Mouse (Mus musculus): ENCODE data around the gene Rtkn.

Gene Rtkn

GRCm38 (mm10) chr6:83116373-83117164 lies 18.7 kb upstream of the Rtkn start:
- peak in 1 of 2 experiments; percentile 64 for DNase-seq (ENCODE audit: low spot score in 2 of 2)

- DNase-seq (ENCODE audit: low spot score in 2 of 2) = peak in 1 of 2 experiments; percentile 59
Observed at GRCm38 (mm10) chr6:83117165-83117438, 18.2 kb upstream of the Rtkn start.

GRCm38 (mm10) chr6:83117616-83118015 lies 17.6 kb upstream of the Rtkn start:
- DNase-seq (ENCODE audit: low spot score in 2 of 2) = no peak

- DNase-seq (ENCODE audit: low spot score in 2 of 2) = no peak
Observed at GRCm38 (mm10) chr6:83118369-83118768, 16.9 kb upstream of the Rtkn start.

- DNase-seq (ENCODE audit: low spot score in 2 of 2) = no peak
Observed at GRCm38 (mm10) chr6:83118825-83119733, 16.2 kb upstream of the Rtkn start.

- peak in 1 of 2 experiments; percentile 32 for DNase-seq (ENCODE audit: low spot score in 2 of 2)
Observed at GRCm38 (mm10) chr6:83119734-83120051, 15.6 kb upstream of the Rtkn start.

- DNase-seq (ENCODE audit: low spot score in 2 of 2) = peak; percentile 89 to 91
Observed at GRCm38 (mm10) chr6:83120930-83121862, 14.1 kb upstream of the Rtkn start, which contains the start of gene Wbp1. TSS of gene Wbp1 (minus strand) at chr6:83121559.

- DNase-seq (ENCODE audit: low spot score in 2 of 2) = peak in 1 of 2 experiments; percentile 86
Observed at GRCm38 (mm10) chr6:83121863-83122710, 13.2 kb upstream of the Rtkn start.

GRCm38 (mm10) chr6:83122961-83123360 lies 12.3 kb upstream of the Rtkn start:
- no peak for DNase-seq (ENCODE audit: low spot score in 2 of 2)

- DNase-seq (ENCODE audit: low spot score in 2 of 2) = peak; percentile 89 to 92
Observed at GRCm38 (mm10) chr6:83124851-83125312, 10.4 kb upstream of the Rtkn start.

- no peak for DNase-seq (ENCODE audit: low spot score in 2 of 2)
Observed at GRCm38 (mm10) chr6:83125331-83125730, 9.9 kb upstream of the Rtkn start, which contains the start of gene Ino80b. TSS of gene Ino80b (minus strand) at chr6:83125431.

- no peak for DNase-seq (ENCODE audit: low spot score in 2 of 2)
Observed at GRCm38 (mm10) chr6:83127419-83127818, 7.8 kb upstream of the Rtkn start.

- DNase-seq (ENCODE audit: low spot score in 2 of 2) = no peak
Observed at GRCm38 (mm10) chr6:83131469-83132034, 3.7 kb upstream of the Rtkn start.

- DNase-seq (ENCODE audit: low spot score in 2 of 2) = no peak
Observed at GRCm38 (mm10) chr6:83132176-83132919, 2.9 kb upstream of the Rtkn start.

GRCm38 (mm10) chr6:83134226-83134625 lies 1.0 kb upstream of the Rtkn start:
- no peak for DNase-seq (ENCODE audit: low spot score in 2 of 2)

- DNase-seq (ENCODE audit: low spot score in 2 of 2) = peak in 1 of 2 experiments; percentile 68
Observed at GRCm38 (mm10) chr6:83135571-83136161, 403 bp downstream of the Rtkn start.

GRCm38 (mm10) chr6:83136291-83136880 lies 1.1 kb downstream of the Rtkn start:
- no peak for DNase-seq (ENCODE audit: low spot score in 2 of 2)

GRCm38 (mm10) chr6:83136881-83137575 lies 1.8 kb downstream of the Rtkn start:
- peak in 1 of 2 experiments; percentile 71 for DNase-seq (ENCODE audit: low spot score in 2 of 2)
